Mouse (Mus musculus) lung, postnatal 4 days (tissue): Measurements from ENCODE around the gene Vmn1r83.

Experiments used
- DNase-seq, 2 experiments: peaks; one replicate each; pipeline ENCODE4 v3.0.0; 2021

The Vmn1r83 gene

GRCm38 (mm10) chr7:12329381-12329780 is at the start of gene Vmn1r83:
Gene Vmn1r83, minus strand, starts transcription at chr7:12329481.
- DNase-seq: no peak

GRCm38 (mm10) chr7:12369173-12369572 is 39.9 kb upstream of the Vmn1r83 start, which contains the start of gene Vmn1r84:
Gene Vmn1r84, minus strand, starts transcription at chr7:12369273.
- no peak for DNase-seq

- no peak for DNase-seq
Observed at GRCm38 (mm10) chr7:12300130-12300529, 29.2 kb downstream of the Vmn1r83 start, which contains the start of gene Vmn1r82. Gene Vmn1r82, plus strand, starts transcription at chr7:12300430.
